In the genomic region with DNA sequence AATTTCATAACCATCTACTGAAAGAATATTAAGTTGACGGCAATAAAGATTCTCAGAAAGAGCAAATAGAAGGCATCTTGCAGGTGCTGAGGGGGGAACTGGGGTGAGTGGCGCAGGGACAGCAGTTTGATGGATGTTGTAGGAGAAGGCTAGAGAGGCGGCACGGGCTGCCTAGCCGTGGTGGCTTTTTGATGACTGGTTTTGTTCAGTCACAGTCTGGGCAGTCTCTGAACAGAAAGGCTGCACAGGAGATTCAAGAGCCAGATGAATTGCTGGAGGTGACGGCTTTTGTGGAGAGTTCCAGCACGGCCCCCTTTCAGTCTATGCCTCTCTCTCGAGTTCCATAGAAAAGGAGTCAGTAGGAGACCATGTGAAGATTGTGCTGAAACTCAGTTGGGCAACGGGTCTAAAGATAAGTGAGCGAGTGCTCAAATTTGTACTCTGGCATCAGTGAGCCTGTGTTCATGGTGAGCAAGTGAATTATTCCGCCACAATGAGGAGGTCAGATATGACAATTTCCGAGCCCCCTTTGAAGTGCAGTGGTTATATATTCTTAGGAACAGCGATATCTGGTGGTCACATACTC, we compare ENCODE assay signal across 23 mouse cellular contexts.
DNase-seq lines count a peak whose midpoint lies in the region; ATAC-seq and TF ChIP-seq lines count a peak whose summit lies in the region.
"Had no signal": no experiment of that assay in that cellular context is flagged by ENCODE, and none has a peak within 500 bp of the region (broad histone marks: within the 10 kb centered on the region; RNA-seq: fewer than 3 reads in every experiment).

No protein-coding gene starts in this region.

- H3K4me3 ChIP-seq in forebrain, embryonic 13.5 days, result no peak overlapping the region
- no peak overlapping the region for H3K4me3 ChIP-seq in forebrain, embryonic 10.5 days
- no peak overlapping the region for H3K4me3 ChIP-seq in hindbrain, embryonic 14.5 days (replicated peaks; ENCODE audit: low read length)
- H3K4me3 ChIP-seq in hindbrain, embryonic 12.5 days, result no peak overlapping the region
- H3K4me3 ChIP-seq in hindbrain, postnatal 0 days (ENCODE audit: low read length), result no peak overlapping the region
- H3K4me3 ChIP-seq: heart, embryonic 15.5 days; left cerebral cortex, adult 2 months; limb, embryonic 15.5 days had no signal

- 0 out of 2 replicates have a peak, but pooled peaks cover 9% of the 10 kb centered on the region for H3K4me1 ChIP-seq in forebrain, embryonic 13.5 days
- H3K4me1 ChIP-seq in forebrain, embryonic 10.5 days, result peaks cover 8% of the 10 kb centered on the region; the same call in 1 of the 2 replicates
- H3K4me1 ChIP-seq in hindbrain, embryonic 14.5 days (replicated peaks; ENCODE audit: control insufficient read depth, insufficient read depth, low read length), result peaks cover 10% of the 10 kb centered on the region; the same call in 1 of the 2 replicates
- H3K4me1 ChIP-seq in hindbrain, embryonic 12.5 days, result 0 out of 2 replicates have a peak, but pooled peaks cover 5% of the 10 kb centered on the region
- peaks cover 8% of the 10 kb centered on the region for H3K4me1 ChIP-seq in hindbrain, postnatal 0 days (ENCODE audit: insufficient read depth, low read length)

- no peak overlapping the region for H3K4me2 ChIP-seq in forebrain, embryonic 13.5 days
- 0 out of 2 replicates have a peak overlapping the region, but pooled peaks have one; percentile 4 for H3K4me2 ChIP-seq in hindbrain, embryonic 14.5 days (replicated peaks)
- no peak overlapping the region for H3K4me2 ChIP-seq in hindbrain, embryonic 12.5 days (replicated peaks)
- H3K4me2 ChIP-seq in hindbrain, postnatal 0 days (ENCODE audit: low read depth, low read length), result no peak overlapping the region
- H3K4me2 ChIP-seq: heart, embryonic 15.5 days; limb, embryonic 15.5 days; lung, embryonic 14.5 days had no signal

- TF ChIP-seq POLR2A in brain, embryonic 14.5 days (IDR thresholded peaks at IDR 0.05; ENCODE audit: borderline replicate concordance, extremely low read depth, insufficient read depth, insufficient read length, poor library complexity, severe bottlenecking), result no peak

- 45% methylated on average over 13 of the region's 13 CpGs for WGBS in forebrain, embryonic 13.5 days
- 75% methylated on average over 13 of the region's 13 CpGs for WGBS in forebrain, embryonic 10.5 days
- 39% methylated on average over 13 of the region's 13 CpGs for WGBS in hindbrain, embryonic 14.5 days
- 53% methylated on average over 13 of the region's 13 CpGs for whole genome bisulfite sequencing in hindbrain, embryonic 12.5 days
- 40% methylated on average over 13 of the region's 13 CpGs for WGBS in hindbrain, postnatal 0 days

- DNase-seq in forebrain, embryonic 10.5 days (ENCODE audit: extremely low spot score, low spot score), result no peak
- no peak for DNase-seq in hindbrain, embryonic 14.5 days (ENCODE audit: low spot score)
- DNase-seq in brain, embryonic 14.5 days (ENCODE audit: low read depth), result peak; percentile 57
- DNase-seq in hindbrain, postnatal 0 days (ENCODE audit: low spot score), result peak; percentile 17
- DNase-seq in thymus, postnatal 36 days, result no peak
- DNase-seq: adrenal gland, postnatal 36 days; B cell, adult 2 months; gastrocnemius, postnatal 25 days; heart, postnatal 36 days; kidney, adult 2 months; lung, embryonic 14.5 days; lung, postnatal 36 days; thymus, adult 2 months had no signal

- H3K27me3 ChIP-seq in forebrain, embryonic 13.5 days, result no peaks in the 10 kb centered on the region
- H3K27me3 ChIP-seq in forebrain, embryonic 10.5 days (ENCODE audit: poor library complexity, severe bottlenecking), result no peaks in the 10 kb centered on the region
- H3K27me3 ChIP-seq in hindbrain, embryonic 14.5 days (ENCODE audit: control insufficient read depth, insufficient read depth, low read length), result no peaks in the 10 kb centered on the region
- H3K27me3 ChIP-seq in hindbrain, embryonic 12.5 days, result no peaks in the 10 kb centered on the region
- no peaks in the 10 kb centered on the region for H3K27me3 ChIP-seq in hindbrain, postnatal 0 days (ENCODE audit: insufficient read depth, low read length)
- H3K27me3 ChIP-seq: CH12.LX; heart, embryonic 15.5 days; limb, embryonic 15.5 days had no signal

- H3K27ac ChIP-seq in forebrain, embryonic 13.5 days, result no peak overlapping the region
- H3K27ac ChIP-seq in forebrain, embryonic 10.5 days, result no peak overlapping the region
- no peak overlapping the region for H3K27ac ChIP-seq in hindbrain, embryonic 14.5 days
- H3K27ac ChIP-seq in hindbrain, embryonic 12.5 days, result no peak overlapping the region
- H3K27ac ChIP-seq in hindbrain, postnatal 0 days, result no peak overlapping the region
- H3K27ac ChIP-seq: heart, embryonic 15.5 days; kidney, postnatal 0 days; left cerebral cortex, adult 2 months; limb, embryonic 15.5 days; liver, embryonic 14.5 days had no signal

- no peak overlapping the region for H3K9ac ChIP-seq in forebrain, embryonic 13.5 days
- H3K9ac ChIP-seq in hindbrain, embryonic 14.5 days, result no peak overlapping the region
- no peak overlapping the region for H3K9ac ChIP-seq in hindbrain, embryonic 12.5 days
- H3K9ac ChIP-seq in hindbrain, postnatal 0 days (replicated peaks; ENCODE audit: low read length), result no peak overlapping the region
- H3K9ac ChIP-seq: heart, embryonic 15.5 days; limb, embryonic 15.5 days; liver, embryonic 14.5 days; lung, embryonic 14.5 days had no signal

- no peak for TF ChIP-seq CTCF in brain, embryonic 14.5 days (IDR thresholded peaks at IDR 0.05; ENCODE audit: borderline replicate concordance, extremely low read depth, insufficient read depth, insufficient read length)
- TF ChIP-seq CTCF in hindbrain, postnatal 0 days (IDR thresholded peaks at IDR 0.05; ENCODE audit: low read depth), result no peak

- no peaks in the 10 kb centered on the region for H3K9me3 ChIP-seq in forebrain, embryonic 13.5 days (replicated peaks)
- H3K9me3 ChIP-seq in forebrain, embryonic 10.5 days, result no peaks in the 10 kb centered on the region
- no peaks in the 10 kb centered on the region for H3K9me3 ChIP-seq in hindbrain, embryonic 14.5 days (ENCODE audit: control insufficient read depth, low read length)
- H3K9me3 ChIP-seq in hindbrain, embryonic 12.5 days (replicated peaks), result no peaks in the 10 kb centered on the region
- no peaks in the 10 kb centered on the region for H3K9me3 ChIP-seq in hindbrain, postnatal 0 days (ENCODE audit: low read length)
- H3K9me3 ChIP-seq: G1E; heart, embryonic 15.5 days; limb, embryonic 15.5 days had no signal

- H3K36me3 ChIP-seq in forebrain, embryonic 13.5 days (ENCODE audit: poor library complexity, severe bottlenecking), result no peaks in the 10 kb centered on the region
- no peaks in the 10 kb centered on the region for H3K36me3 ChIP-seq in forebrain, embryonic 10.5 days (replicated peaks)
- H3K36me3 ChIP-seq in hindbrain, embryonic 14.5 days (replicated peaks; ENCODE audit: control insufficient read depth, insufficient read depth), result no peaks in the 10 kb centered on the region
- no peaks in the 10 kb centered on the region for H3K36me3 ChIP-seq in hindbrain, embryonic 12.5 days
- no peaks in the 10 kb centered on the region for H3K36me3 ChIP-seq in hindbrain, postnatal 0 days (ENCODE audit: insufficient read depth, low read length)
- H3K36me3 ChIP-seq: G1E; heart, embryonic 15.5 days; limb, embryonic 15.5 days had no signal

- ATAC-seq in forebrain, embryonic 13.5 days, result peak; percentile 33
- ATAC-seq in hindbrain, embryonic 14.5 days (ENCODE audit: low FRiP score), result no peak
- no peak for ATAC-seq in hindbrain, embryonic 12.5 days (ENCODE audit: low FRiP score)
- no peak for ATAC-seq in hindbrain, postnatal 0 days
- ATAC-seq: Patski had no signal

Comparison
In these comparisons a context has a peak if more than half of its experiments do, and no peak if none do; other contexts are left out.
1. DNase-seq: peak in brain, embryonic 14.5 days (single experiment) and hindbrain, postnatal 0 days (single experiment); none in forebrain, embryonic 10.5 days (single experiment), hindbrain, embryonic 14.5 days (single experiment) and thymus, postnatal 36 days (0 of 2).